In the genomic region with DNA sequence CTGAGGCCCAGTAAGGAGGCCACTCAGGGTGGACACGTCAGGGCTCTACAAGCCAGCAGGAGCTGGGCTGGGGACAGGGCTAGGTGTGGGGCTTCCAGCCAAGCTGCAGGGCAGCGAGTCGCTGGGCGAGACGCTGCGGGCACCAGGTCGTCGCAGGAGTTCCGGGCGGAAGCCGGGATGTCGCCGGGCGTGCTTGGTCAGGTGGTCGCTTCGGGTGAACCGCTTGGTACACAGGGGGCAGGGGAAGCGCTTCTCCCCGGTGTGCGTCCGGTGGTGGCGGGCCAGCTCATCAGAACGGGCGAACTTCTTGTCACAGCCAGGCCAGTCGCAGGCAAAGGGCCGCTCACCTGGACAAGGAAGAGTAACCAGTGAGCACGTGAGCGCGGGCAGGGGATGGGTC, we compare ENCODE assay signal across 19 mouse cellular contexts. TPM values are rescaled to one million over a fixed set of nuclear protein-coding genes. Genes with fewer than 3 reads are reported as not detected.
A peak's percentile ranks its signal among the peaks of the same experiment; 100 is the strongest.
DNase-seq lines count a peak whose midpoint lies in the region; ATAC-seq and TF ChIP-seq lines count a peak whose summit lies in the region.
"Had no signal": no experiment of that assay in that cellular context is flagged by ENCODE, and none has a peak within 500 bp of the region (broad histone marks: within the 10 kb centered on the region; RNA-seq: fewer than 3 reads in every experiment).

No protein-coding gene starts in this region.

- H3K9ac ChIP-seq in hindbrain, embryonic 12.5 days = 0 out of 2 replicates have a peak overlapping the region, but pooled peaks have one; percentile 8
- H3K9ac ChIP-seq in hindbrain, embryonic 11.5 days (ENCODE audit: low read depth, low read length) = no peak overlapping the region
- peak overlapping the region; percentile 56; the same call in 1 of the 2 replicates for H3K9ac ChIP-seq in CH12.LX (ENCODE audit: insufficient read depth, low read depth)
- peak overlapping the region; percentile 56 for H3K9ac ChIP-seq in liver, embryonic 12.5 days
- H3K9ac ChIP-seq in intestine, embryonic 15.5 days = no peak overlapping the region
- no peak overlapping the region for H3K9ac ChIP-seq in kidney, embryonic 15.5 days
- H3K9ac ChIP-seq: embryonic facial prominence, embryonic 12.5 days; limb, embryonic 13.5 days; lung, embryonic 15.5 days had no signal

- H3K4me1 ChIP-seq in erythroblast, embryonic 14.5 days (ENCODE audit: control insufficient read depth) = peaks cover 82% of the 10 kb centered on the region
- peaks cover 54% of the 10 kb centered on the region for H3K4me1 ChIP-seq in hindbrain, embryonic 12.5 days
- peaks cover 16% of the 10 kb centered on the region for H3K4me1 ChIP-seq in hindbrain, embryonic 11.5 days (replicated peaks; ENCODE audit: control insufficient read depth, insufficient read depth, low read length)
- peaks cover 9 to 50% of the 10 kb centered on the region in 2 experiments for H3K4me1 ChIP-seq in CH12.LX (ENCODE audit: control insufficient read depth in 1 of 2, insufficient read depth in 2 of 2)
- peaks cover 74% of the 10 kb centered on the region for H3K4me1 ChIP-seq in liver, embryonic 12.5 days
- H3K4me1 ChIP-seq in intestine, embryonic 15.5 days (replicated peaks) = peaks cover 48% of the 10 kb centered on the region
- H3K4me1 ChIP-seq in kidney, embryonic 15.5 days = peaks cover 56% of the 10 kb centered on the region

- peaks cover 43% of the 10 kb centered on the region for H3K79me2 ChIP-seq in CH12.LX (replicated peaks; ENCODE audit: control insufficient read depth, extremely low read depth, insufficient read depth, poor library complexity, severe bottlenecking)

- no peak for TF ChIP-seq RAD21 in CH12.LX (IDR thresholded peaks at IDR 0.05; ENCODE audit: low read depth, low read length)

- no peak for TF ChIP-seq POLR2A in CH12.LX (IDR thresholded peaks at IDR 0.05; ENCODE audit: low read depth, low read length)

- no peak for ATAC-seq in erythroblast, adult 5-6 weeks (replicated peaks; ENCODE audit: low FRiP score, poor library complexity, severe bottlenecking)
- no peak for ATAC-seq in hindbrain, embryonic 12.5 days (ENCODE audit: low FRiP score)
- no peak for ATAC-seq in hindbrain, embryonic 11.5 days (ENCODE audit: low FRiP score)
- ATAC-seq in liver, embryonic 12.5 days = no peak
- ATAC-seq in intestine, embryonic 15.5 days = no peak
- ATAC-seq in kidney, embryonic 15.5 days (replicated peaks; ENCODE audit: low FRiP score) = no peak
- ATAC-seq: CD4-positive, CD25-positive, alpha-beta regulatory T cell, adult 4 months had no signal

- TF ChIP-seq CTCF in CH12.LX (conservative IDR thresholded peaks at IDR 0.05 in 1 of 2, IDR thresholded peaks at IDR 0.05 in 1 of 2; ENCODE audit: low read depth in 2 of 2, low read length in 2 of 2) = no peak

- in situ Hi-C loops in CH12.LX (cut with MboI; ENCODE audit: low pct_ligation_motif_present, low pct_unique_long_range_greater_than_20kb, low sequenced_read_pairs) = no loop called here

- whole genome bisulfite sequencing in hindbrain, embryonic 12.5 days = 93% methylated on average over 29 of the region's 29 CpGs
- 93% methylated on average over 29 of the region's 29 CpGs for WGBS in hindbrain, embryonic 11.5 days
- 93% methylated on average over 29 of the region's 29 CpGs for WGBS in liver, embryonic 12.5 days (ENCODE audit: insufficient replicate concordance)
- WGBS in intestine, embryonic 15.5 days = 94% methylated on average over 29 of the region's 29 CpGs
- WGBS in kidney, embryonic 15.5 days = 93% methylated on average over 29 of the region's 29 CpGs

- no peak overlapping the region for H3K4me2 ChIP-seq in hindbrain, embryonic 12.5 days (replicated peaks)
- no peak overlapping the region for H3K4me2 ChIP-seq in hindbrain, embryonic 11.5 days (replicated peaks; ENCODE audit: low read depth, low read length)
- H3K4me2 ChIP-seq in CH12.LX (ENCODE audit: insufficient read depth, low read depth, poor library complexity, severe bottlenecking) = peak overlapping the region; percentile 89
- H3K4me2 ChIP-seq in liver, embryonic 12.5 days = peak overlapping the region; percentile 100
- no peak overlapping the region for H3K4me2 ChIP-seq in intestine, embryonic 15.5 days (replicated peaks)
- H3K4me2 ChIP-seq in kidney, embryonic 15.5 days = no peak overlapping the region
- H3K4me2 ChIP-seq: embryonic facial prominence, embryonic 12.5 days had no signal

- H3K4me3 ChIP-seq in erythroblast, embryonic 14.5 days (replicated peaks) = peak overlapping the region; percentile 96
- H3K4me3 ChIP-seq in hindbrain, embryonic 12.5 days = no peak overlapping the region
- H3K4me3 ChIP-seq in hindbrain, embryonic 11.5 days (ENCODE audit: low read depth, low read length) = no peak overlapping the region
- H3K4me3 ChIP-seq in CH12.LX (replicated peaks in 1 of 3; ENCODE audit: low read depth in 2 of 3, low read length in 2 of 3, poor library complexity in 1 of 3) = peak overlapping the region in 1 of 3 experiments; percentile 43
- H3K4me3 ChIP-seq in liver, embryonic 12.5 days = peak overlapping the region; percentile 91; the same call in 1 of the 2 replicates
- H3K4me3 ChIP-seq in intestine, embryonic 15.5 days (replicated peaks) = no peak overlapping the region
- H3K4me3 ChIP-seq in kidney, embryonic 15.5 days (replicated peaks) = no peak overlapping the region
- H3K4me3 ChIP-seq: embryonic facial prominence, embryonic 12.5 days; heart, adult 2 months; limb, embryonic 13.5 days; lung, embryonic 15.5 days had no signal

- no peaks in the 10 kb centered on the region for H3K9me3 ChIP-seq in erythroblast, embryonic 14.5 days (ENCODE audit: control insufficient read depth, low read length)
- no peaks in the 10 kb centered on the region for H3K9me3 ChIP-seq in hindbrain, embryonic 12.5 days (replicated peaks)
- no peaks in the 10 kb centered on the region for H3K9me3 ChIP-seq in hindbrain, embryonic 11.5 days (ENCODE audit: control insufficient read depth, low read length)
- no peaks in the 10 kb centered on the region for H3K9me3 ChIP-seq in CH12.LX (replicated peaks; ENCODE audit: low read length)
- no peaks in the 10 kb centered on the region for H3K9me3 ChIP-seq in liver, embryonic 12.5 days (replicated peaks)
- no peaks in the 10 kb centered on the region for H3K9me3 ChIP-seq in intestine, embryonic 15.5 days
- H3K9me3 ChIP-seq in kidney, embryonic 15.5 days (replicated peaks) = no peaks in the 10 kb centered on the region
- H3K9me3 ChIP-seq: embryonic facial prominence, embryonic 12.5 days; limb, embryonic 13.5 days; lung, embryonic 15.5 days had no signal

- H3K27ac ChIP-seq in hindbrain, embryonic 12.5 days = no peak overlapping the region
- H3K27ac ChIP-seq in hindbrain, embryonic 11.5 days (ENCODE audit: low read depth, low read length) = no peak overlapping the region
- peak overlapping the region; percentile 95 for H3K27ac ChIP-seq in CH12.LX (ENCODE audit: insufficient read depth, low read depth)
- H3K27ac ChIP-seq in liver, embryonic 12.5 days = peak overlapping the region; percentile 99
- no peak overlapping the region for H3K27ac ChIP-seq in intestine, embryonic 15.5 days
- H3K27ac ChIP-seq in kidney, embryonic 15.5 days = no peak overlapping the region
- H3K27ac ChIP-seq: embryonic facial prominence, embryonic 12.5 days; heart, adult 2 months; limb, embryonic 13.5 days; lung, embryonic 15.5 days had no signal

- DNase-seq in hindbrain, embryonic 11.5 days (ENCODE audit: low spot score) = no peak
- DNase-seq in CH12.LX (ENCODE audit: extremely low read depth) = no peak
- DNase-seq: cerebellum, adult 8-10 months; layer of hippocampus, postnatal 36 days had no signal

- no peaks in the 10 kb centered on the region for H3K27me3 ChIP-seq in erythroblast, embryonic 14.5 days (ENCODE audit: control insufficient read depth)
- H3K27me3 ChIP-seq in hindbrain, embryonic 12.5 days = no peaks in the 10 kb centered on the region
- no peaks in the 10 kb centered on the region for H3K27me3 ChIP-seq in hindbrain, embryonic 11.5 days (ENCODE audit: control insufficient read depth, insufficient read depth, low read length)
- H3K27me3 ChIP-seq in CH12.LX (replicated peaks) = no peaks in the 10 kb centered on the region
- no peaks in the 10 kb centered on the region for H3K27me3 ChIP-seq in liver, embryonic 12.5 days (replicated peaks)
- H3K27me3 ChIP-seq in intestine, embryonic 15.5 days (replicated peaks) = no peaks in the 10 kb centered on the region
- H3K27me3 ChIP-seq in kidney, embryonic 15.5 days = no peaks in the 10 kb centered on the region
- H3K27me3 ChIP-seq: embryonic facial prominence, embryonic 12.5 days; limb, embryonic 13.5 days; lung, embryonic 15.5 days had no signal

- TF ChIP-seq EP300 in CH12.LX (IDR thresholded peaks at IDR 0.05; ENCODE audit: low read length) = no peak

- peaks cover 96% of the 10 kb centered on the region for H3K36me3 ChIP-seq in erythroblast, embryonic 14.5 days (ENCODE audit: control insufficient read depth)
- peaks cover 11% of the 10 kb centered on the region for H3K36me3 ChIP-seq in hindbrain, embryonic 12.5 days
- H3K36me3 ChIP-seq in hindbrain, embryonic 11.5 days (ENCODE audit: control insufficient read depth, insufficient read depth, low read length) = no peaks in the 10 kb centered on the region
- peaks cover 16 to 54% of the 10 kb centered on the region in 2 experiments for H3K36me3 ChIP-seq in CH12.LX (replicated peaks in 1 of 2; ENCODE audit: control insufficient read depth in 1 of 2, insufficient read depth in 1 of 2, low read length in 1 of 2)
- H3K36me3 ChIP-seq in liver, embryonic 12.5 days = peaks cover 46% of the 10 kb centered on the region
- 0 out of 2 replicates have a peak, but pooled peaks cover 2% of the 10 kb centered on the region for H3K36me3 ChIP-seq in intestine, embryonic 15.5 days
- H3K36me3 ChIP-seq in kidney, embryonic 15.5 days = peaks cover 26% of the 10 kb centered on the region

- dilution Hi-C loops in CH12.LX (cut with MboI; ENCODE audit: extremely low pct_ligation_motif_present, extremely low pct_unique_long_range_greater_than_20kb, low sequenced_read_pairs) = no loop called here

RNA-seq across cellular contexts. Expression of a gene that starts 7.5 kb away (rescaled TPM):
- 14.5 and 15.5 TPM in 2 replicates for polyA plus RNA-seq in erythroblast, embryonic 14.5 days (2012)
- 18.0 and 20.2 TPM in 2 replicates for total RNA-seq in erythroblast, adult 5-6 weeks (2015; ENCODE audit: low replicate concordance)
- 10.7 and 12.0 TPM in 2 replicates for total RNA-seq in erythroblast, adult 5-6 weeks (2017; ENCODE audit: low replicate concordance)
- polyA plus RNA-seq in hindbrain, embryonic 12.5 days (2016; fragmentation: Nextera tagmentation; extraction: Ambion mirVana) = 33.1 and 33.8 TPM in 2 replicates
- 21.6 and 22.5 TPM in 2 replicates for polyA plus RNA-seq in hindbrain, embryonic 11.5 days (2014; fragmentation: Nextera tagmentation; extraction: Ambion mirVana)
- total RNA-seq in CH12.LX (2012; rRNA removed) = 16.5 and 17.7 TPM in 2 replicates
- 6.3 and 7.0 TPM in 2 replicates for total RNA-seq in CH12.LX (2014; rRNA removed)
- polyA plus RNA-seq in CH12.LX (2012; ENCODE audit: insufficient read length, low read depth) = 31.6 and 41.9 TPM in 2 replicates
- polyA plus RNA-seq in liver, embryonic 12.5 days (2016; fragmentation: Nextera tagmentation; extraction: Ambion mirVana) = 23.2 and 23.9 TPM in 2 replicates
- polyA plus RNA-seq in intestine, embryonic 15.5 days (2015; fragmentation: Nextera tagmentation; extraction: Ambion mirVana) = 23.6 and 25.0 TPM in 2 replicates
- 23.9 and 29.5 TPM in 2 replicates for polyA plus RNA-seq in kidney, embryonic 15.5 days (2015; fragmentation: Nextera tagmentation; extraction: Ambion mirVana)

RNA-seq across cellular contexts. Expression of a gene that starts 8.2 kb away (rescaled TPM):
- 19.9 and 21.2 TPM in 2 replicates for polyA plus RNA-seq in erythroblast, embryonic 14.5 days (2012)
- total RNA-seq in erythroblast, adult 5-6 weeks (2015; ENCODE audit: low replicate concordance) = 0.96 and 1.0 TPM in 2 replicates
- 2.3 and 4.2 TPM in 2 replicates for total RNA-seq in erythroblast, adult 5-6 weeks (2017; ENCODE audit: low replicate concordance)
- 7.1 and 8.1 TPM in 2 replicates for polyA plus RNA-seq in hindbrain, embryonic 12.5 days (2016; fragmentation: Nextera tagmentation; extraction: Ambion mirVana)
- polyA plus RNA-seq in hindbrain, embryonic 11.5 days (2014; fragmentation: Nextera tagmentation; extraction: Ambion mirVana) = 3.9 and 4.2 TPM in 2 replicates
- total RNA-seq in CH12.LX (2012; rRNA removed) (84.8 and 94.0 TPM in 2 replicates), CH12.LX (2014; rRNA removed) (14.1 and 14.5 TPM in 2 replicates)
- polyA plus RNA-seq in CH12.LX (2012; ENCODE audit: insufficient read length, low read depth) = 30.9 and 38.2 TPM in 2 replicates
- polyA plus RNA-seq in liver, embryonic 12.5 days (2016; fragmentation: Nextera tagmentation; extraction: Ambion mirVana) = 24.0 and 24.7 TPM in 2 replicates
- 8.3 TPM in 2 replicates for polyA plus RNA-seq in intestine, embryonic 15.5 days (2015; fragmentation: Nextera tagmentation; extraction: Ambion mirVana)
- 9.9 and 11.2 TPM in 2 replicates for polyA plus RNA-seq in kidney, embryonic 15.5 days (2015; fragmentation: Nextera tagmentation; extraction: Ambion mirVana)

RNA-seq across cellular contexts. Expression of a gene that starts 21.3 kb away (rescaled TPM):
- polyA plus RNA-seq in erythroblast, embryonic 14.5 days (2012) = 103 and 117 TPM in 2 replicates
- total RNA-seq in erythroblast, adult 5-6 weeks (2015; ENCODE audit: low replicate concordance) = 23.6 and 66.1 TPM in 2 replicates
- 2.0 and 7.7 TPM in 2 replicates for total RNA-seq in erythroblast, adult 5-6 weeks (2017; ENCODE audit: low replicate concordance)
- 112 and 118 TPM in 2 replicates for polyA plus RNA-seq in hindbrain, embryonic 12.5 days (2016; fragmentation: Nextera tagmentation; extraction: Ambion mirVana)
- polyA plus RNA-seq in hindbrain, embryonic 11.5 days (2014; fragmentation: Nextera tagmentation; extraction: Ambion mirVana) = 98.8 and 108 TPM in 2 replicates
- total RNA-seq in CH12.LX (2012; rRNA removed) (49.1 and 52.8 TPM in 2 replicates), CH12.LX (2014; rRNA removed) (28.0 and 37.2 TPM in 2 replicates)
- 44.6 and 48.0 TPM in 2 replicates for polyA plus RNA-seq in CH12.LX (2012; ENCODE audit: insufficient read length, low read depth)
- 86.4 and 88.9 TPM in 2 replicates for polyA plus RNA-seq in liver, embryonic 12.5 days (2016; fragmentation: Nextera tagmentation; extraction: Ambion mirVana)
- 95.7 and 101 TPM in 2 replicates for polyA plus RNA-seq in intestine, embryonic 15.5 days (2015; fragmentation: Nextera tagmentation; extraction: Ambion mirVana)
- 93.5 and 95.4 TPM in 2 replicates for polyA plus RNA-seq in kidney, embryonic 15.5 days (2015; fragmentation: Nextera tagmentation; extraction: Ambion mirVana)

RNA-seq across cellular contexts. Expression of a gene that starts 30.0 kb away (rescaled TPM):
- polyA plus RNA-seq in erythroblast, embryonic 14.5 days (2012) = 0.01 and 0.03 TPM in 2 replicates
- not detected in 2 replicates for total RNA-seq in erythroblast, adult 5-6 weeks (2015; ENCODE audit: low replicate concordance)
- 0.43 TPM in 1 of 2 replicates, not detected in the other for total RNA-seq in erythroblast, adult 5-6 weeks (2017; ENCODE audit: low replicate concordance)
- polyA plus RNA-seq in hindbrain, embryonic 12.5 days (2016; fragmentation: Nextera tagmentation; extraction: Ambion mirVana) = 0.93 and 1.1 TPM in 2 replicates
- 0.86 and 0.95 TPM in 2 replicates for polyA plus RNA-seq in hindbrain, embryonic 11.5 days (2014; fragmentation: Nextera tagmentation; extraction: Ambion mirVana)
- total RNA-seq in CH12.LX (2012; rRNA removed) = 0.08 and 0.21 TPM in 2 replicates
- 0.14 and 0.21 TPM in 2 replicates for total RNA-seq in CH12.LX (2014; rRNA removed)
- polyA plus RNA-seq in CH12.LX (2012; ENCODE audit: insufficient read length, low read depth) = 0.11 and 0.27 TPM in 2 replicates
- 0.02 and 0.08 TPM in 2 replicates for polyA plus RNA-seq in liver, embryonic 12.5 days (2016; fragmentation: Nextera tagmentation; extraction: Ambion mirVana)
- polyA plus RNA-seq in intestine, embryonic 15.5 days (2015; fragmentation: Nextera tagmentation; extraction: Ambion mirVana) = 0.09 and 0.19 TPM in 2 replicates
- polyA plus RNA-seq in kidney, embryonic 15.5 days (2015; fragmentation: Nextera tagmentation; extraction: Ambion mirVana) = 0.23 TPM in 2 replicates
- total RNA-seq: gastrocnemius, postnatal 10 days; heart, adult 2 months; hematopoietic stem cell, adult 5-6 weeks; megakaryocyte progenitor cell, adult 5-6 weeks had no signal
- polyA plus RNA-seq: CD4-positive, CD25-positive, alpha-beta regulatory T cell, adult 4 months; large intestine, adult 2 months had no signal

RNA-seq across cellular contexts. Expression of a gene that starts 33.8 kb away (rescaled TPM):
- polyA plus RNA-seq in erythroblast, embryonic 14.5 days (2012) = 6.8 and 7.3 TPM in 2 replicates
- 7.3 and 14.0 TPM in 2 replicates for total RNA-seq in erythroblast, adult 5-6 weeks (2015; ENCODE audit: low replicate concordance)
- 2.6 and 3.1 TPM in 2 replicates for total RNA-seq in erythroblast, adult 5-6 weeks (2017; ENCODE audit: low replicate concordance)
- 60.3 and 69.4 TPM in 2 replicates for polyA plus RNA-seq in hindbrain, embryonic 12.5 days (2016; fragmentation: Nextera tagmentation; extraction: Ambion mirVana)
- polyA plus RNA-seq in hindbrain, embryonic 11.5 days (2014; fragmentation: Nextera tagmentation; extraction: Ambion mirVana) = 64.1 and 68.7 TPM in 2 replicates
- total RNA-seq in CH12.LX (2012; rRNA removed) (33.2 and 33.9 TPM in 2 replicates), CH12.LX (2014; rRNA removed) (17.8 and 18.5 TPM in 2 replicates)
- polyA plus RNA-seq in CH12.LX (2012; ENCODE audit: insufficient read length, low read depth) = 81.2 and 89.9 TPM in 2 replicates
- 63.3 and 65.2 TPM in 2 replicates for polyA plus RNA-seq in liver, embryonic 12.5 days (2016; fragmentation: Nextera tagmentation; extraction: Ambion mirVana)
- polyA plus RNA-seq in intestine, embryonic 15.5 days (2015; fragmentation: Nextera tagmentation; extraction: Ambion mirVana) = 105 and 114 TPM in 2 replicates
- polyA plus RNA-seq in kidney, embryonic 15.5 days (2015; fragmentation: Nextera tagmentation; extraction: Ambion mirVana) = 93.5 and 107 TPM in 2 replicates

Comparison
In these comparisons a context has a peak if more than half of its experiments do, and no peak if none do; other contexts are left out.
1. H3K9ac ChIP-seq: peak in hindbrain, embryonic 12.5 days (single experiment), CH12.LX (single experiment) and liver, embryonic 12.5 days (single experiment); none in hindbrain, embryonic 11.5 days (single experiment), intestine, embryonic 15.5 days (single experiment) and kidney, embryonic 15.5 days (single experiment).
2. H3K4me3 ChIP-seq: peak in erythroblast, embryonic 14.5 days (single experiment) and liver, embryonic 12.5 days (single experiment); none in hindbrain, embryonic 12.5 days (single experiment), hindbrain, embryonic 11.5 days (single experiment), intestine, embryonic 15.5 days (single experiment) and kidney, embryonic 15.5 days (single experiment).
3. H3K27ac ChIP-seq: peak in CH12.LX (single experiment) and liver, embryonic 12.5 days (single experiment); none in hindbrain, embryonic 12.5 days (single experiment), hindbrain, embryonic 11.5 days (single experiment), intestine, embryonic 15.5 days (single experiment) and kidney, embryonic 15.5 days (single experiment).
4. H3K4me2 ChIP-seq: peak in CH12.LX (single experiment) and liver, embryonic 12.5 days (single experiment); none in hindbrain, embryonic 12.5 days (single experiment), hindbrain, embryonic 11.5 days (single experiment), intestine, embryonic 15.5 days (single experiment) and kidney, embryonic 15.5 days (single experiment).